Mouse (Mus musculus): ENCODE results near the gene Smco3. TPM values are rescaled to one million over a fixed set of nuclear protein-coding genes. Genes with fewer than 3 reads are reported as not detected.

The Smco3 gene
- total RNA-seq, 1 experiment from 2014 or later: 0.82 TPM

DNA sequence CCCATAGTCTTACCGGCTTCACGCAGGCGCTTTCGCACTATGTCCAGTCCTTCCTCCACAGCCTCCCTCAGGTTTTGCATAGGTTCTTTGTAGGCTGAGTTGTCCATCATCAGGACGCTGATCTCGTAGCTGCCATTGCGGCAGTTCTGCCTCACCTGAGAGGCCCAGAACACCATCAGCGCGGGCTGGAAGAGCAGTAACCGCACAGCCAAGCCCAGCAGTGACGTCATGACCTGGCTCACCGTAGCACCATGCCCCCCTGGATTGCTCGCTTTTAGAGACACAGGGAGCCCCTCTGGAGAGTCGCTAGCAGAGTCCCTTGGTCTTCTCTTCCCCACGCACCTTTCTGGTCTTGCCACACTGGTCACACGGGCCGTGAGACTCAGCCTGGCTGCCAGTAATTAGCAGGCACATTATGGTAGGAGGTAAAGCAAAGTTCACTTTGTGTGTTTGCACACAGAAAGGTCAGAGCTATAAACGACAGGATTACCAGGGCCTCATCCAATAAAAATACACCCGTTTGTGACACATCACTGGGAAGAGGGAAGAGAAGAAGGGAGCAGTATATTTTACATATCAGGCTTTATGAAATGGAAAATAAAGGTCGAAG, 53.8 kb downstream of the Smco3 start, which contains the start of gene Gucy2c:
Gene Gucy2c (minus strand): TSS at position 389 of the 610 bp plus-strand sequence.
- no peak for ATAC-seq (replicated peaks; ENCODE audit: low read depth, poor library complexity, severe bottlenecking)

Other genes with a start within 250 kb of the Smco3 start
- 5.8 and 9.0 TPM in 2 replicates for gene Plbd1, start 173.5 kb downstream of the Smco3 start, total RNA-seq (2017)
- 0.37 TPM in 1 of 2 replicates, not detected in the other for gene Gucy2c, start 53.7 kb downstream of the Smco3 start, total RNA-seq (2017)
- 32.2 and 34.4 TPM in 2 replicates for gene Hist4h4, start 31.0 kb downstream of the Smco3 start, total RNA-seq (2017)
- 36.6 and 48.8 TPM in 2 replicates for gene H2afj, start 27.2 kb downstream of the Smco3 start, total RNA-seq (2017)
- 1.5 and 3.2 TPM in 2 replicates for gene BC049715, start 7.8 kb downstream of the Smco3 start, total RNA-seq (2017)
- 54.6 and 101 TPM in 2 replicates for gene Wbp11, start 7.2 kb downstream of the Smco3 start, total RNA-seq (2017)
- 11.3 and 14.2 TPM in 2 replicates for gene Art4, start 22.3 kb upstream of the Smco3 start, total RNA-seq (2017)
- not detected in 2 replicates for gene Mgp, start 40.4 kb upstream of the Smco3 start, total RNA-seq (2017)
- gene Erp27, start 86.7 kb upstream of the Smco3 start, total RNA-seq (2017): 0.32 TPM in 1 of 2 replicates, not detected in the other
- gene Pde6h, start 88.4 kb upstream of the Smco3 start, total RNA-seq (2017): 0.44 TPM in 1 of 2 replicates, not detected in the other
- gene Arhgdib, start 106.4 kb upstream of the Smco3 start, total RNA-seq (2017): 551 and 575 TPM in 2 replicates

Measured in common myeloid progenitor, adult 5-6 weeks (primary cell).